Mouse (Mus musculus) mesoderm, embryonic 11.5 days (tissue): ENCODE results near the gene Tnfaip8l2.
"Not testable (repeated sequence)": the region's sequence is repeated elsewhere in the genome, so short reads cannot be mapped to it uniquely, and the experiment has no call there.

Experiments used
- DNase-seq: peaks from one replicate; pipeline ENCODE4 v3.0.0-alpha.2; 2012; ENCODE audit warnings: low read depth, low spot score

The Tnfaip8l2 gene

DNA sequence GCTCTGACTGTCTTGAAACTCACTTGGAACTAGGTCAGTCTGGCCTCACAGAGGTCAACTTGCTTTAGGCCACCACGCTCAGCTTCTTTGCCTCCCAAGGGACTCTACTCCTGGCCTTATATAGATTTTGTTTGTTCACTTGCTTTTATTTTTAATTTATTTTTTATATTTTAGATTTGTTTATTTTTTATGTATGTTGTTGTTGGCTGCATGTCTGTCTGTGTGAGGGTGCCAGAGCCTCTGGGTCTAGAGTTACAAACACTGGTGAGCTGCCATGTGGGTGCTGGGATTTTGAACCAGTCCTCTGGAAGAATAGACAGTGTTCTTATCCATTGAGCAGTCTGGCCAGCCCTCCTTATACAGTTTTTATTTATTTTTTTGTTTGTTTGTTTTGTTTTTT lies 29.4 kb downstream of the Tnfaip8l2 start:
- no peak for DNase-seq

DNA sequence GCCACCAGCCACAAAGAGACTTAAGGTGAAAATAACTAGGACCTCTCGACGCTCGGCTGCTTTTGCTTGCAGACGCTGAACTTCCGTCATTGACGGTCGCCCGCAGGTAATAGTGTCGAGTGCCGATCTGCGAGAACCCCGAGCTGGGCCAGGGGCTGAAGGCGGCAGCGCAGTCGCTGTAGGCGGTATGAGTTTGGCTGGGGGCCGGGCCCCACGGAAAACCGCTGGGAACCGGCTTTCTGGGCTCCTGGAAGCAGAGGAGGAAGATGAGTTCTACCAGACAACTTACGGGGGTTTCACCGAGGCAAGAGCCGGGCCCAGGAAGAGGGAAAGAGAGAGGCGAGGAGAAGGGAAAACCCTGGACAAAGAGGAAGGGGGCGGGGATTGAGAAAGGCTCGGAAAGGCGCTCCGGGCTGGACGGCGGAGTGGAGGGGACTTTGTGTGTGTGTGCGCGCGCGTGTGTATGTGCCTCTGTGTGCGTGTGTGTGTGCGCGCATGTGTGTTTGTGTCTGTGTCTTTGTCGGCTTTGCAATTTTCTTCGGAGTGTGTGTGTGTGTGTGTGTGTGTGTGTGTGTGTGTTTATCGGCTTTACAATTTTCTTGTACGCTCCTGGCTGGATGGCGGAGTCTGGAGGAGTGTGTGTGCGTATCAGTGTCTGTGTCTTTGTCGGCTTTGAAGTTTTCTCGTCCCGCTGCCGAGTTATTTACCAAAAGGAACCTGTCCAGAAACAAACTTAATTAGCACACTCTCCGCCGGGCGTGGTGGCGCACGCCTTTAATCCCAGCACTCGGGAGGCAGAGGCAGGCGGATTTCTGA lies 31.0 kb downstream of the Tnfaip8l2 start, which contains the start of gene Vps72:
Gene Vps72, plus strand, starts transcription at position 112 of the 816 bp plus-strand sequence.
- DNase-seq: peak; percentile 94

DNA sequence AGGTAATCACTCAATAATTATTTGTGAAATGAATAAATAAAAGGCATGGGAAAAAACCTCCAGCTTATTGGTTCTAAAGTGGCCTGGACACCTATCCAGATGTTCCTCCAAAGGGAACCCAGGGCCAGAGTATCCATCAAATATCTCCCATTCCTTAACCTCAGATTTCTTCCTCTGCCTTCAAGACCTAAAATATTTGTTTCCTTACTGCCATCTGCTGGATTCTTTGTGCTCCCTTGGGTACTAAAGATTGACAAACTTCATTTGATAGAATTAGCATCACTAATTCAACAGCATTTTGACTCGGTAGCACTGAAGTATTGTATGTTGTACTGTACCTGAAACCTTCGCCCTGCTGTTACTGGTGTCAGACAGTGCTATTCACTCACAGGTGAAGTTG lies 34.3 kb downstream of the Tnfaip8l2 start:
- no peak for DNase-seq

DNA sequence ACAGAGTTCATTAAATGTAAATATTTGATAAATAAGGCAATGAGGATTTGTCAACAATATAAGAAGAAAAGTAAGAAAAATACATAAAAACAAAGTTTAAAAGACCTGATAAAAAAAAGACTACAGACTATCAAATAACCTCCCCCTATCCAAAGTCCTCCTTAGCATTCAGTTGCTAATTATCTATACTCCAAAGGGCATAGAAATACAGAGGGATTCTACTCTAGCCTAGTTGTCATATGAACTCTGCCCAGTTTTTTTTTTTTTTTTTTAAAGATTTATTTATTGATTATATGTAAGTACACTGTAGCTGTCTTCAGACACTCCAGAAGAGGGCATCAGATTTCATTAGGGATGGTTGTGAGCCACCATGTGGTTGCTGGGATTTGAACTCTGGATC lies 34.9 kb downstream of the Tnfaip8l2 start:
- not testable (repeated sequence) for DNase-seq

DNA sequence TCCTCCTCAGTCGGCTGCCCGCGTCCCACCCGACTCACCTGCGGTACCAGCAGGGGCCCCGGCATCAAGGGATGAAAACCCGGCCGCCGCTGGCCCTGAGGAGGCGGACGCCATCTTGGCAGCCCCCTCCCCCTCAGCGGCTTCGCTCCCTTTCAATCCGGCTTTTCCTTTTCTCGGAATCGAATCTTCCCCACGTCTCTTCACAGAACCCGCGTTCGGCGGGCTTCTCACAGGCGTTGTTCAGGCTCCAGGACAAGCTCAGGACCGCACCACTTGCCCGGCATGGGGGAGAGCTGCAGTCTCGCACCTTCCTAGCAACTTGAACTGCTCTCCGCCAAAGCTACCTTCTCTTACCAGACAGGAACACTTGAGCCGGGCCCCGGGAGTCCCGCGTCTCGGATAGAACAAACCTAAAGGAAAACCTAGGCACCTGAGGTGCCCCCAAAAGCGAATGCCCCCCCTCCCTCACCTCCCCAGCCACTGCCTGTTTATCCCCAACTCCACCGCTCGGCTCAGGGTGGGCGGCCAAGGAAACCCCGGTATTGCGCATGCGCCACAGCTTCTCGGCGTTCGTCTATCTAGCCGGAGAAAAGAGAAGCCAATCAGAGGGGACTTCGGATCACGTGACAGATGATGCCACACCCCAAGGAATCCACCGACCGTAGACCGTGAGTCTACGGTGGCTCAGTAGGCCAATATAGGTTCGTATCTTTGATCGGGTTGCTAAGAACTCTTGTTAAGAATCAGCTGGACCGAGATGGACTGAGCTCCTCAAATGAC lies 35.6 kb downstream of the Tnfaip8l2 start, which contains the start of gene Pip5k1a:
Gene Pip5k1a, minus strand, starts transcription at position 593 of the 780 bp plus-strand sequence.
- peak; percentile 100 for DNase-seq

- no peak for DNase-seq
Measured at GRCm38 (mm10) chr3:95105586-95106337, 36.4 kb downstream of the Tnfaip8l2 start.

- no peak for DNase-seq
Measured at GRCm38 (mm10) chr3:95105121-95105520, 37.0 kb downstream of the Tnfaip8l2 start.

DNA sequence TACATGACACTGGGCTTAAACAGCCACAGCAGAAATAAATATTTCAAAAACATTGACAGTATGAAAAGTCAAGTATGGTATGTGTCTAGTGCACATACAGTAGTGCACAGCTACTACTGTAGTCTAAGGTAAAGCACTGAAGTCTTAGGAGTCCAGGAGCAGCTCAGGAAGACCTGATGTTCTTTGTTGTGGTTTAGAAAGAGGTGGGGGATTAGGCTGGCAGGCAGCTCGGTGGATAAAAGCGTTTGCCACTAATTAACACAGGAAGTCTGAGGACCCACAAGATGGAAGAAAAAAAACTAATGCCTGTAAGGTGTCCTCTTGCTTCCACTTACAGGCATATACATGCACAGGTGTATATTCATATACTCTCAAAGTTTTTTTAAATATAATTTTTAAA lies 41.3 kb downstream of the Tnfaip8l2 start:
- DNase-seq: no peak
